Mouse (Mus musculus): ENCODE results near the gene Entr1.

The Entr1 gene

DNA sequence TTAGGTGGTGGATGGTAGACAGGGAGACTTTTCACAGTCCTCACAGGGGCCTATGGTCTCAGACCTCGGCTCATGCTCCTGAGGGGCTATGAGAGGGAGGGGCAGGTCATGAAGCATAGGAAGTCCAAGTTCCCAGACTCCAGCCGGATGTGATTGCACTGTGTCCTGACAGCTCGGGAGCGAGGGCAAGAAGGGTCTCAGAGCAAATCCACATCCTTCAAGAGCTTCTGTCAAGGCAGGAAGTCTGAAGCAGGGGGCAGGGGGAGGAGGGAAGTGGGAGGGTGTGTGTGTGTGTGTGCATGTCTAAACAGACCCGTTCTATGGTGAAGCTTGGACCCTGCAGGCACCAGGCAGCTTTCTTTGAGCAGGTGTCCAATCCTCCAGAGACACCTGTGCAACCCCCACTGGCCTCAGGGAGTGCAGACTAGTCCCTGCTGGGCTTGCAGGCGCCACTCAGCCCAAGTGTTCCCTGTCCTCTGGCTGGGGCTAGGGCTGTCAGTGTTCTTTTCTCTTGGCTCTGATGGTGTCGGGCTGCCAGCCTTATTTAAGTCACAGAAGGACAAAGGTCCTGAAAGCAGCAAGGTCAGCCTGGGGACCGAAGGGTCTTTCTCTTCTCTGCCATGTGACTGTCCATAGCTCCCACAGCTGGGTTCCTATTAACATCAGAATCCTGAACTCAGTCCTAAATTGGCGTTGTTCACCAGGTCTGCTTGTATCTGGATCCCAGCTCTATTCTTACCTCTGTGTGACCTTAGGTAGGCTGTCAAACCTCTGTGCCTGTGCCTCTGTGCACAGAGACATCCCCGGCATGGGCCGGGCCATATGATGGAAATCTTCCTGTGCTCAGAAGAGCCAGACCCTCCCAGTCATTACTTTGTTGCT lies 46.3 kb downstream of the Entr1 start:
- DNase-seq, result no peak

DNA sequence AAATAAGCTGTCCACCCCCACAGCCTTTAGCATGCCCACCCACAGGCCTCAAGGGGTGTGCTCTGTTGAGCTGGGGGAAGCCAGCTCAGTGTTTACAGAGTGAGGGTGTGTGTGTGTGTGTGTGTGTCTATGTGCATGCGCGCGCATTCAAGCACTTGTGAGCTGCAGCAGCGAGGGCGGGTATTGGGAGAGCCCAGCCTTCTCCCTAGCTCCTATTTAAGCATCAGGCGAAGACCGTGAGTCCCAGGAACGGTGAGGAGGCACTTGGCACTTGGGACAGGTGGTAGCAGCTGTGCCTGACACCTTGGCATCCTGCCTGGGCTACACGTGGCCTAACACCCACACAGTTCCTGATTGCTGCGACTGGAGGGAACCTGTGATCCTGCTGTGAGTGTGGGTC lies 47.1 kb downstream of the Entr1 start:
- peak; percentile 67 for DNase-seq

DNA sequence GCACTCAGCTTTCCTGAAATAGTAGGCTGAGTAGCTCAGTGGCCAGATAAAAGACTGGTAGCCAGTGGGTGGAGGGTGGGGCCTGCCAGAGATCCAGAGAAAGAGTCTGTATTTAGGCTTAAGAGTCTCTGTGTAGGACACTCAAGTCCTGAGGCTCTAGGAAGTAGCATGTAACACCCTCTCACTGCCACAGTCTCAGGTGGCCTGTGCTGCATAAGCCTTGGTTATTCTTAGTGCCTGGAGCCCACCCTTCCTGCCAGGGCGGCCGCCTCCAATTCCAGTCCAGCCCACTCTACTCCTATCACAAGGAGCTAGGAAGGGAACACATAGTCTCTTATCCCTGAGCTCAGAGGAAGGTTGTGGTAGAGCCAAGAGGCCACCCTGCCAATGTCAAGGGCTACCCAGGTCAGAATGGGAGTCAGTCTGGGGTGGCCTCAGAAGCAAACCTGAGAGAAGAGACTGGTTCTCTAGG lies 47.6 kb downstream of the Entr1 start:
- no peak for DNase-seq

DNA sequence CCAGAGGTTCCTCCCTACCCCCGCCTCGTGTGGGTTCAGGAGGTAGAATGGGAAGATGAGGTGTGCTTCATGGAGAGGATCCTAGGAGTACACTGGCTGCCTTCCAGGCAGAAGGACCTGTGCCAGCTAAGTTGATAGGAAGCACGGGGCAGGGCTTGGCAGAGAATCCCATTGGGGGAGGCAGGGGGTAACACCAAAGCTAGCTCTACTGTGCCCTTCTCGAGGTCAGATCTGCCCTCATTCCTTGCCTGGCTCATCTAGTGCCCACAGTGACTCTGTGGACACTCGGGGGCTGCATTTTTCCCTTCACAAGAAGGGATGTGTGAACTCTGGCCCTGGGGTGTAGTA lies 49.9 kb downstream of the Entr1 start:
- DNase-seq, result peak; percentile 66

- DNase-seq, result peak; percentile 63
These were observed 50.6 kb downstream of the Entr1 start for GRCm38 (mm10) chr2:26338302-26339203.
